Mouse (Mus musculus): Measurements from ENCODE around the gene Zfp536. TPM values are rescaled to one million over a fixed set of nuclear protein-coding genes. Genes with fewer than 3 reads are reported as not detected.

The Zfp536 gene
- total RNA-seq, 1 experiment from 2014 or later, result not detected

GRCm38 (mm10) chr7:37475485-37475884 is 298.0 kb downstream of the Zfp536 start:
- ATAC-seq (replicated peaks in 1 of 2; ENCODE audit: insufficient read depth in 1 of 2, low FRiP score in 2 of 2, low TSS enrichment in 1 of 2, low read depth in 1 of 2, poor library complexity in 2 of 2, severe bottlenecking in 2 of 2), result no peak

GRCm38 (mm10) chr7:37474284-37474683 is 299.2 kb downstream of the Zfp536 start:
- no peak for ATAC-seq (replicated peaks in 1 of 2; ENCODE audit: insufficient read depth in 1 of 2, low FRiP score in 2 of 2, low TSS enrichment in 1 of 2, low read depth in 1 of 2, poor library complexity in 2 of 2, severe bottlenecking in 2 of 2)

GRCm38 (mm10) chr7:37473311-37474084 is 299.9 kb downstream of the Zfp536 start:
- ATAC-seq (replicated peaks in 1 of 2; ENCODE audit: insufficient read depth in 1 of 2, low FRiP score in 2 of 2, low TSS enrichment in 1 of 2, low read depth in 1 of 2, poor library complexity in 2 of 2, severe bottlenecking in 2 of 2), result no peak

GRCm38 (mm10) chr7:37471726-37472125 is 301.7 kb downstream of the Zfp536 start:
- no peak for ATAC-seq (replicated peaks in 1 of 2; ENCODE audit: insufficient read depth in 1 of 2, low FRiP score in 2 of 2, low TSS enrichment in 1 of 2, low read depth in 1 of 2, poor library complexity in 2 of 2, severe bottlenecking in 2 of 2)

- ATAC-seq (replicated peaks in 1 of 2; ENCODE audit: insufficient read depth in 1 of 2, low FRiP score in 2 of 2, low TSS enrichment in 1 of 2, low read depth in 1 of 2, poor library complexity in 2 of 2, severe bottlenecking in 2 of 2), result no peak
Measured at GRCm38 (mm10) chr7:37466477-37467243, 306.8 kb downstream of the Zfp536 start.

GRCm38 (mm10) chr7:37464186-37464721 is 309.2 kb downstream of the Zfp536 start:
- ATAC-seq (replicated peaks in 1 of 2; ENCODE audit: insufficient read depth in 1 of 2, low FRiP score in 2 of 2, low TSS enrichment in 1 of 2, low read depth in 1 of 2, poor library complexity in 2 of 2, severe bottlenecking in 2 of 2), result no peak

GRCm38 (mm10) chr7:37447523-37447922 is 325.9 kb downstream of the Zfp536 start:
- ATAC-seq (replicated peaks in 1 of 2; ENCODE audit: insufficient read depth in 1 of 2, low FRiP score in 2 of 2, low TSS enrichment in 1 of 2, low read depth in 1 of 2, poor library complexity in 2 of 2, severe bottlenecking in 2 of 2), result no peak

GRCm38 (mm10) chr7:37439912-37440311 is 333.5 kb downstream of the Zfp536 start:
- ATAC-seq (replicated peaks in 1 of 2; ENCODE audit: insufficient read depth in 1 of 2, low FRiP score in 2 of 2, low TSS enrichment in 1 of 2, low read depth in 1 of 2, poor library complexity in 2 of 2, severe bottlenecking in 2 of 2), result 0 out of 4 replicates have a peak, but pooled peaks of 1 of the 2 experiments have one; percentile 32

GRCm38 (mm10) chr7:37439117-37439844 is 334.2 kb downstream of the Zfp536 start:
- no peak for ATAC-seq (replicated peaks in 1 of 2; ENCODE audit: insufficient read depth in 1 of 2, low FRiP score in 2 of 2, low TSS enrichment in 1 of 2, low read depth in 1 of 2, poor library complexity in 2 of 2, severe bottlenecking in 2 of 2)

GRCm38 (mm10) chr7:37437887-37438286 is 335.6 kb downstream of the Zfp536 start:
- peak; percentile 32 to 37; a peak in 3 of 4 replicates for ATAC-seq (replicated peaks in 1 of 2; ENCODE audit: insufficient read depth in 1 of 2, low FRiP score in 2 of 2, low TSS enrichment in 1 of 2, low read depth in 1 of 2, poor library complexity in 2 of 2, severe bottlenecking in 2 of 2)

- ATAC-seq (replicated peaks in 1 of 2; ENCODE audit: insufficient read depth in 1 of 2, low FRiP score in 2 of 2, low TSS enrichment in 1 of 2, low read depth in 1 of 2, poor library complexity in 2 of 2, severe bottlenecking in 2 of 2), result no peak
Measured at GRCm38 (mm10) chr7:37433156-37433555, 340.3 kb downstream of the Zfp536 start.

- no peak for ATAC-seq (replicated peaks in 1 of 2; ENCODE audit: insufficient read depth in 1 of 2, low FRiP score in 2 of 2, low TSS enrichment in 1 of 2, low read depth in 1 of 2, poor library complexity in 2 of 2, severe bottlenecking in 2 of 2)
Measured at GRCm38 (mm10) chr7:37431471-37431870, 342.0 kb downstream of the Zfp536 start.

- no peak for ATAC-seq (replicated peaks in 1 of 2; ENCODE audit: insufficient read depth in 1 of 2, low FRiP score in 2 of 2, low TSS enrichment in 1 of 2, low read depth in 1 of 2, poor library complexity in 2 of 2, severe bottlenecking in 2 of 2)
Measured at GRCm38 (mm10) chr7:37426061-37426460, 347.4 kb downstream of the Zfp536 start.

GRCm38 (mm10) chr7:37422966-37423365 is 350.5 kb downstream of the Zfp536 start:
- no peak for ATAC-seq (replicated peaks in 1 of 2; ENCODE audit: insufficient read depth in 1 of 2, low FRiP score in 2 of 2, low TSS enrichment in 1 of 2, low read depth in 1 of 2, poor library complexity in 2 of 2, severe bottlenecking in 2 of 2)
